Mouse (Mus musculus) bone marrow macrophage, adult 2 months (primary cell): ENCODE results near the gene Tada2a.

Experiments
- CTCF ChIP-seq: IDR thresholded peaks from 2 replicates; pipeline ENCODE4 v1.5.1; 2012; ENCODE audit warnings: low read depth, mild to moderate bottlenecking, low read length, moderate library complexity
- POLR2A ChIP-seq: IDR thresholded peaks from 2 replicates; pipeline ENCODE4 v1.6.1; 2012; ENCODE audit warnings: mild to moderate bottlenecking, low read depth, low read length, borderline replicate concordance

GRCm38 (mm10) chr11:84048411-84048810, 81.0 kb downstream of the Tada2a start:
- no peak for TF ChIP-seq CTCF
- TF ChIP-seq POLR2A = no peak
